Mouse (Mus musculus): ENCODE data around the gene Dnaic2.

Gene Dnaic2

GRCm38 (mm10) chr11:114798624-114799023, 71.4 kb downstream of the Dnaic2 start, which contains the start of gene Gpr142:
Gene Gpr142, plus strand, starts transcription at chr11:114798924.
- DNase-seq (ENCODE audit: low spot score) = no peak

- DNase-seq (ENCODE audit: low spot score) = no peak
Observed at GRCm38 (mm10) chr11:114801906-114802305, 74.7 kb downstream of the Dnaic2 start.

- no peak for DNase-seq (ENCODE audit: low spot score)
Observed at GRCm38 (mm10) chr11:114802540-114803267, 75.5 kb downstream of the Dnaic2 start.

- DNase-seq (ENCODE audit: low spot score) = no peak
Observed at GRCm38 (mm10) chr11:114803990-114804389, 76.8 kb downstream of the Dnaic2 start.

- no peak for DNase-seq (ENCODE audit: low spot score)
Observed at GRCm38 (mm10) chr11:114807025-114807424, 79.8 kb downstream of the Dnaic2 start.
